ENCODE assay signal across 8 mouse cellular contexts in genomic region chr3:37419458-37419991, GRCm38 (mm10). TPM values are rescaled to one million over a fixed set of nuclear protein-coding genes. Genes with fewer than 3 reads are reported as not detected.
DNase-seq lines count a peak whose midpoint lies in the region; ATAC-seq lines count a peak whose summit lies in the region.

Gene Spata5, plus strand, starts transcription at chr3:37419896.

- H3K4me3 ChIP-seq in hindbrain, embryonic 11.5 days (ENCODE audit: low read depth, low read length), result peak within 1 kb of the TSS; percentile 90

- H3K4me2 ChIP-seq in hindbrain, embryonic 11.5 days (replicated peaks; ENCODE audit: low read depth, low read length), result peak within 1 kb of the TSS; percentile 81

- H3K27ac ChIP-seq in hindbrain, embryonic 11.5 days (ENCODE audit: low read depth, low read length), result peak within 1 kb of the TSS; percentile 76

- under 1% methylated on average over 39 of the region's 50 CpGs for WGBS in hindbrain, embryonic 11.5 days

- no peaks in the 10 kb centered on the region for H3K27me3 ChIP-seq in hindbrain, embryonic 11.5 days (ENCODE audit: control insufficient read depth, insufficient read depth, low read length)

- peak; percentile 97 for ATAC-seq in hindbrain, embryonic 11.5 days (ENCODE audit: low FRiP score)

- H3K9me3 ChIP-seq in hindbrain, embryonic 11.5 days (ENCODE audit: control insufficient read depth, low read length), result no peaks in the 10 kb centered on the region

- H3K36me3 ChIP-seq in hindbrain, embryonic 11.5 days (ENCODE audit: control insufficient read depth, insufficient read depth, low read length), result no peaks in the 10 kb centered on the region

- H3K4me1 ChIP-seq in hindbrain, embryonic 11.5 days (replicated peaks; ENCODE audit: control insufficient read depth, insufficient read depth, low read length), result 0 out of 2 replicates have a peak, but pooled peaks cover 4% of the 10 kb centered on the region

- peak; percentile 100 for DNase-seq in Muller cell, postnatal 12 days (ENCODE audit: inconsistent ontology term)
- DNase-seq in cerebellum, adult 9-11 months, result peak; percentile 99
- peak; percentile 93 to 96 for DNase-seq in frontal cortex, adult 2 months (ENCODE audit: extremely low spot score in 1 of 2, low spot score in 1 of 2)
- peak; percentile 100 for DNase-seq in hindbrain, embryonic 11.5 days (ENCODE audit: low spot score)
- DNase-seq in layer of hippocampus, postnatal 10 days (ENCODE audit: low spot score in 2 of 2), result peak; percentile 94 to 96
- DNase-seq in lung, postnatal 10 days, result peak; percentile 99
- peak; percentile 98 for DNase-seq in ovary, postnatal 36 days (ENCODE audit: low spot score)
- DNase-seq in thymus, postnatal 25 days, result peak; percentile 98

- H3K9ac ChIP-seq in hindbrain, embryonic 11.5 days (ENCODE audit: low read depth, low read length), result peak within 1 kb of the TSS; percentile 77

RNA-seq across cellular contexts. Expression of gene Spata5, which starts in this region (rescaled TPM):
- 6.6 and 11.2 TPM in 2 replicates for polyA plus RNA-seq in frontal cortex, adult 2 months (2012; rRNA removed)
- polyA plus RNA-seq in hindbrain, embryonic 11.5 days (2014; fragmentation: Nextera tagmentation; extraction: Ambion mirVana), result 41.9 and 44.1 TPM in 2 replicates
- total RNA-seq in layer of hippocampus, postnatal 10 days (2021), result 10 to 100 TPM; 20.0 to 25.6 TPM

Comparison
In these comparisons a context has a peak if more than half of its experiments do, and no peak if none do; other contexts are left out.
1. Peak in every context shown above with its lines: DNase-seq, ATAC-seq, H3K4me3 ChIP-seq and H3K27ac ChIP-seq.